Mouse (Mus musculus) CH12.LX (cell line): Measurements from ENCODE around the gene Smim1. TPM values are rescaled to one million over a fixed set of nuclear protein-coding genes. Genes with fewer than 3 reads are reported as not detected.

Experiments
- DNase-seq: peaks from one replicate; pipeline ENCODE4 v3.0.0-alpha.2; 2013; ENCODE audit errors: extremely low read depth
- H3K27ac ChIP-seq: 2 replicates; pipeline ENCODE4 v1.5.1; 2012; ENCODE audit warnings: low read depth, mild to moderate bottlenecking, control low read depth, moderate library complexity; ENCODE audit not compliant: insufficient read depth
- H3K27me3 ChIP-seq: replicated peaks from 2 replicates; pipeline ENCODE3; 2012; ENCODE audit warnings: inconsistent platforms
- H3K36me3 ChIP-seq, 2 experiments: replicated peaks in 1 of 2; 2 replicates each; pipeline versions ENCODE3 to v1.6.1; 2012; ENCODE audit warnings: inconsistent platforms in 1 of 2, low read length in 1 of 2, mild to moderate bottlenecking in 1 of 2, mixed read lengths in 1 of 2, moderate library complexity in 1 of 2; ENCODE audit not compliant: control insufficient read depth in 1 of 2, insufficient read depth in 1 of 2
- H3K4me1 ChIP-seq, 2 experiments: 2 replicates each; pipeline ENCODE4 v1.6.1; 2012; ENCODE audit warnings: inconsistent platforms in 1 of 2, moderate library complexity in 1 of 2; ENCODE audit not compliant: insufficient read depth in 2 of 2, control insufficient read depth in 1 of 2
- H3K4me2 ChIP-seq: 2 replicates; pipeline ENCODE4 v1.6.1; 2012; ENCODE audit warnings: low read depth, mild to moderate bottlenecking, control low read depth; ENCODE audit not compliant: poor library complexity, insufficient read depth, severe bottlenecking
- H3K4me3 ChIP-seq, 3 experiments: fragments of 150-350 bp in 1 of 3; sonication (generic) in 1 of 3; replicated peaks in 1 of 3; 2 replicates each; pipeline versions ENCODE3 to v1.5.1; 2011 to 2012; ENCODE audit warnings: low read depth in 2 of 3, low read length in 2 of 3, mild to moderate bottlenecking in 2 of 3, moderate library complexity in 2 of 3, control low read depth in 1 of 3, improper control_type of control experiment in 1 of 3, inconsistent platforms in 1 of 3, mixed read lengths in 1 of 3; ENCODE audit not compliant: poor library complexity in 1 of 3
- H3K79me2 ChIP-seq: replicated peaks from 2 replicates; pipeline ENCODE4 v1.6.1; 2012; ENCODE audit warnings: mild to moderate bottlenecking, moderate library complexity; ENCODE audit not compliant: control insufficient read depth, poor library complexity, insufficient read depth, severe bottlenecking; ENCODE audit errors: extremely low read depth
- H3K9ac ChIP-seq: 2 replicates; pipeline ENCODE4 v1.6.1; 2012; ENCODE audit warnings: low read depth, mild to moderate bottlenecking, control low read depth, moderate library complexity; ENCODE audit not compliant: insufficient read depth
- H3K9me3 ChIP-seq: replicated peaks from 2 replicates; pipeline ENCODE3; 2012; ENCODE audit warnings: low read length, inconsistent platforms, mixed read lengths
- CHD1 ChIP-seq: IDR thresholded peaks from 2 replicates; pipeline ENCODE4 v1.6.1; 2012; ENCODE audit warnings: low read depth, low read length, improper control_type of control experiment, inconsistent platforms
- CTCF ChIP-seq, 2 experiments: IDR thresholded peaks in 1 of 2; conservative IDR thresholded peaks in 1 of 2; 2 replicates each; pipeline ENCODE4 v1.5.1; 2011 to 2012; ENCODE audit warnings: low read depth in 2 of 2, low read length in 2 of 2, improper control_type of control experiment in 1 of 2, inconsistent platforms in 1 of 2, mild to moderate bottlenecking in 1 of 2, moderate library complexity in 1 of 2
- E2F4 ChIP-seq: IDR thresholded peaks from 2 replicates; pipeline ENCODE4 v1.6.1; 2011; ENCODE audit warnings: low read depth, low read length, improper control_type of control experiment; ENCODE audit not compliant: insufficient replicate concordance
- EP300 ChIP-seq: IDR thresholded peaks from 2 replicates; pipeline ENCODE4 v1.6.1; 2011; ENCODE audit warnings: low read length, improper control_type of control experiment
- ETS1 ChIP-seq: conservative IDR thresholded peaks from 2 replicates; pipeline ENCODE4 v1.6.1; 2012; ENCODE audit warnings: low read depth, mild to moderate bottlenecking, inconsistent platforms, low read length, improper control_type of control experiment, moderate library complexity
- GABPA ChIP-seq: IDR thresholded peaks from 2 replicates; pipeline ENCODE4 v1.6.1; 2012; ENCODE audit warnings: low read depth, low read length, improper control_type of control experiment, inconsistent platforms; ENCODE audit not compliant: insufficient replicate concordance
- HCFC1 ChIP-seq: IDR thresholded peaks from 2 replicates; pipeline ENCODE4 v1.6.1; 2012; ENCODE audit warnings: low read depth, mild to moderate bottlenecking, inconsistent platforms, low read length, improper control_type of control experiment
- JUND ChIP-seq: conservative IDR thresholded peaks from 2 replicates; pipeline ENCODE4 v1.6.1; 2011; ENCODE audit warnings: low read depth, low read length, improper control_type of control experiment
- MEF2A ChIP-seq: IDR thresholded peaks from 2 replicates; pipeline ENCODE4 v1.6.1; 2014; ENCODE audit warnings: low read depth, mild to moderate bottlenecking, inconsistent platforms, low read length, improper control_type of control experiment, borderline replicate concordance
- MXI1 ChIP-seq: IDR thresholded peaks from 2 replicates; pipeline ENCODE4 v1.6.1; 2011; ENCODE audit warnings: mild to moderate bottlenecking, low read depth, low read length, improper control_type of control experiment
- NRF1 ChIP-seq: IDR thresholded peaks from 2 replicates; pipeline ENCODE4 v1.6.1; 2014; ENCODE audit warnings: low read depth, mild to moderate bottlenecking, inconsistent platforms, low read length, improper control_type of control experiment, moderate library complexity
- PAX5 ChIP-seq: IDR thresholded peaks from 2 replicates; pipeline ENCODE4 v1.6.1; 2012; ENCODE audit warnings: low read length, inconsistent platforms, mixed read lengths
- POLR2AphosphoS2 ChIP-seq: IDR thresholded peaks from 2 replicates; pipeline ENCODE4 v1.6.1; 2011; ENCODE audit warnings: low read depth, low read length, improper control_type of control experiment
- RAD21 ChIP-seq: IDR thresholded peaks from 2 replicates; pipeline ENCODE4 v1.6.1; 2011; ENCODE audit warnings: low read depth, mild to moderate bottlenecking, low read length, improper control_type of control experiment, moderate library complexity
- SMC3 ChIP-seq: IDR thresholded peaks from 2 replicates; pipeline ENCODE4 v1.6.1; 2011; ENCODE audit warnings: low read depth, low read length, improper control_type of control experiment
- USF1 ChIP-seq: IDR thresholded peaks from 2 replicates; pipeline ENCODE4 v1.6.1; 2014; ENCODE audit warnings: low read depth, mild to moderate bottlenecking, inconsistent platforms, low read length, improper control_type of control experiment
- dilution Hi-C: fragments of 300-500 bp; cut with MboI; formaldehyde crosslinking; loops from 2 replicates; pipeline ENCODE4 v1.14.3; 2020; ENCODE audit warnings: low sequenced_read_pairs; ENCODE audit not compliant: extremely low pct_unique_long_range_greater_than_20kb, extremely low pct_ligation_motif_present
- in situ Hi-C: fragments of 300-500 bp; cut with MboI; formaldehyde crosslinking; loops from 3 replicates; pipeline ENCODE4 v1.14.3; 2019; ENCODE audit warnings: low sequenced_read_pairs, low pct_ligation_motif_present, low pct_unique_long_range_greater_than_20kb, mixed read lengths
- polyA plus RNA-seq: library from polyadenylated mRNA; unstranded; fragments of >175 nt; gene quantifications from 2 replicates; pipeline ENCODE4 v1.2.1, GENCODE M21; 2012; ENCODE audit warnings: low read depth; ENCODE audit not compliant: insufficient read length
- total RNA-seq, 2 experiments: library from RNA; depleted of rRNA; stranded (reverse); fragments of 300-350 nt in 1 of 2; fragments of >200 nt in 1 of 2; gene quantifications; 2 replicates each; pipeline ENCODE4 v1.2.3; 2012 to 2014

The Smim1 gene
- total and polyA plus RNA-seq, 3 experiments = 0.16 to 2.3 TPM; not detected in 1

- peaks cover 47 to 55% of the 10 kb centered on the region in 2 experiments for H3K36me3 ChIP-seq
- in situ Hi-C loops = no loop called here
- dilution Hi-C loops = no loop called here
- H3K4me2 ChIP-seq = no peak overlapping the region
- H3K79me2 ChIP-seq = no peaks in the 10 kb centered on the region
- H3K4me1 ChIP-seq = peaks cover 6 to 10% of the 10 kb centered on the region in 2 experiments; a peak in 2 of 4 replicates
- H3K9me3 ChIP-seq = no peaks in the 10 kb centered on the region
- H3K27ac ChIP-seq = no peak overlapping the region
- TF ChIP-seq HCFC1 (no peak), POLR2AphosphoS2 (peak; percentile 37; the same call in 1 of the 2 replicates)
- peaks cover 20% of the 10 kb centered on the region for H3K27me3 ChIP-seq
- H3K9ac ChIP-seq = no peak overlapping the region
- no peak for DNase-seq
- H3K4me3 ChIP-seq = no peak overlapping the region
Measured at GRCm38 (mm10) chr4:154022407-154022806, 3.6 kb downstream of the Smim1 start.

GRCm38 (mm10) chr4:154021432-154021831 lies 4.6 kb downstream of the Smim1 start:
- in situ Hi-C loops = no loop called here
- no peak for DNase-seq
- peaks cover 57 to 65% of the 10 kb centered on the region in 2 experiments for H3K36me3 ChIP-seq
- no peak overlapping the region for H3K9ac ChIP-seq
- no peaks in the 10 kb centered on the region for H3K9me3 ChIP-seq
- H3K4me2 ChIP-seq = no peak overlapping the region
- no peak for TF ChIP-seq MEF2A
- no peaks in the 10 kb centered on the region for H3K79me2 ChIP-seq
- dilution Hi-C loops = no loop called here
- H3K4me3 ChIP-seq = no peak overlapping the region
- no peak overlapping the region for H3K27ac ChIP-seq
- peaks cover 6 to 10% of the 10 kb centered on the region in 2 experiments; a peak in 2 of 4 replicates for H3K4me1 ChIP-seq
- peaks cover 11% of the 10 kb centered on the region for H3K27me3 ChIP-seq

- Histone ChIP-seq H3K36me3 (peaks cover 75 to 84% of the 10 kb centered on the region in 2 experiments), H3K27ac (no peak overlapping the region), H3K27me3 (no peaks in the 10 kb centered on the region), H3K4me1 (peaks cover 3% of the 10 kb centered on the region in 2 experiments; a peak in 1 of 4 replicates), H3K4me2 (no peak overlapping the region), H3K4me3 (no peak overlapping the region), H3K9ac (no peak overlapping the region)
- dilution Hi-C loops = no loop called here
- in situ Hi-C loops = no loop called here
- TF ChIP-seq EP300 (no peak), GABPA (no peak), PAX5 (no peak), USF1 (no peak), MXI1 (no peak), MEF2A (no peak), E2F4 (no peak), JUND (no peak), CHD1 (no peak), ETS1 (no peak), CTCF (conservative IDR thresholded peaks at IDR 0.05 in 1 of 2, IDR thresholded peaks at IDR 0.05 in 1 of 2; ENCODE audit: low read depth in 2 of 2, low read length in 2 of 2) (peak; percentile 30 to 55; a peak in 2 of 4 replicates), SMC3 (no peak; the same call in 1 of the 2 replicates), RAD21 (peak; percentile 32), NRF1 (no peak)
- TF ChIP-seq, all 38 proteins: peak for 2
- peaks cover 11% of the 10 kb centered on the region for H3K79me2 ChIP-seq
- no peaks in the 10 kb centered on the region for H3K9me3 ChIP-seq
- peak; percentile 29 for DNase-seq
Measured at GRCm38 (mm10) chr4:154019571-154019970, 6.5 kb downstream of the Smim1 start.
